Mouse (Mus musculus): ENCODE data around the gene Dglucy.
A peak's percentile ranks its signal among the peaks of the same experiment; 100 is the strongest.
"Not testable (repeated sequence)": the region's sequence is repeated elsewhere in the genome, so short reads cannot be mapped to it uniquely, and the experiment has no call there.

Gene Dglucy

GRCm38 (mm10) chr12:100780416-100780815 lies 1.6 kb downstream of the Dglucy start:
- no peak for DNase-seq (ENCODE audit: low spot score)

GRCm38 (mm10) chr12:100781428-100782120 lies 2.7 kb downstream of the Dglucy start:
- DNase-seq (ENCODE audit: low spot score) = no peak

- DNase-seq (ENCODE audit: low spot score) = no peak
Measured at GRCm38 (mm10) chr12:100784152-100784551, 5.3 kb downstream of the Dglucy start.

- no peak for DNase-seq (ENCODE audit: low spot score)
Measured at GRCm38 (mm10) chr12:100785344-100785743, 6.5 kb downstream of the Dglucy start.

GRCm38 (mm10) chr12:100789981-100790550 lies 11.2 kb downstream of the Dglucy start:
- no peak for DNase-seq (ENCODE audit: low spot score)

- DNase-seq (ENCODE audit: low spot score) = no peak
Measured at GRCm38 (mm10) chr12:100791425-100791824, 12.6 kb downstream of the Dglucy start.

- no peak for DNase-seq (ENCODE audit: low spot score)
Measured at GRCm38 (mm10) chr12:100794450-100795230, 15.8 kb downstream of the Dglucy start.

- no peak for DNase-seq (ENCODE audit: low spot score)
Measured at GRCm38 (mm10) chr12:100795390-100796036, 16.7 kb downstream of the Dglucy start.

- not testable (repeated sequence) for DNase-seq (ENCODE audit: low spot score)
Measured at GRCm38 (mm10) chr12:100803391-100803790, 24.5 kb downstream of the Dglucy start.

GRCm38 (mm10) chr12:100807280-100807679 lies 28.4 kb downstream of the Dglucy start:
- no peak for DNase-seq (ENCODE audit: low spot score)

GRCm38 (mm10) chr12:100808609-100809280 lies 29.9 kb downstream of the Dglucy start:
- DNase-seq (ENCODE audit: low spot score) = peak; percentile 54

GRCm38 (mm10) chr12:100810542-100810941 lies 31.7 kb downstream of the Dglucy start:
- no peak for DNase-seq (ENCODE audit: low spot score)

GRCm38 (mm10) chr12:100813901-100814300 lies 35.0 kb downstream of the Dglucy start:
- no peak for DNase-seq (ENCODE audit: low spot score)

- DNase-seq (ENCODE audit: low spot score) = no peak
Measured at GRCm38 (mm10) chr12:100814671-100815070, 35.8 kb downstream of the Dglucy start.

GRCm38 (mm10) chr12:100816906-100817305 lies 38.0 kb downstream of the Dglucy start:
- no peak for DNase-seq (ENCODE audit: low spot score)

- DNase-seq (ENCODE audit: low spot score) = no peak
Measured at GRCm38 (mm10) chr12:100819965-100820364, 41.1 kb downstream of the Dglucy start.

- no peak for DNase-seq (ENCODE audit: low spot score)
Measured at GRCm38 (mm10) chr12:100831021-100831420, 52.2 kb downstream of the Dglucy start.

GRCm38 (mm10) chr12:100831629-100832325 lies 52.9 kb downstream of the Dglucy start:
- no peak for DNase-seq (ENCODE audit: low spot score)

- no peak for DNase-seq (ENCODE audit: low spot score)
Measured at GRCm38 (mm10) chr12:100837208-100837607, 58.4 kb downstream of the Dglucy start.

- DNase-seq (ENCODE audit: low spot score) = no peak
Measured at GRCm38 (mm10) chr12:100839079-100839600, 60.3 kb downstream of the Dglucy start.

GRCm38 (mm10) chr12:100839926-100840325 lies 61.1 kb downstream of the Dglucy start:
- DNase-seq (ENCODE audit: low spot score) = no peak

Data from left cerebral cortex, adult 11 months (tissue).